Mouse (Mus musculus) heart, adult 2 months (tissue): Measurements from ENCODE around the gene Mrps9. TPM values are rescaled to one million over a fixed set of nuclear protein-coding genes. Genes with fewer than 3 reads are reported as not detected.

Source experiments
- DNase-seq, 2 experiments: peaks; one replicate each; pipeline ENCODE4 v3.0.0; 2021
- H3K27ac ChIP-seq: fragments of 200-600 bp; 2 replicates; pipeline ENCODE4 v1.8.1; 2022
- H3K27me3 ChIP-seq: fragments of 200-500 bp; 2 replicates; pipeline ENCODE4 v1.6.1; 2012; ENCODE audit warnings: mild to moderate bottlenecking, low read length, inconsistent platforms, mixed read lengths; ENCODE audit not compliant: control insufficient read depth, insufficient read depth
- H3K36me3 ChIP-seq: fragments of 200-500 bp; 2 replicates; pipeline ENCODE4 v1.6.1; 2012; ENCODE audit warnings: low read length, inconsistent platforms; ENCODE audit not compliant: control insufficient read depth, insufficient read depth
- H3K4me1 ChIP-seq: fragments of 200-500 bp; 2 replicates; pipeline ENCODE4 v1.6.1; 2011; ENCODE audit warnings: low read length; ENCODE audit not compliant: control insufficient read depth, insufficient read depth
- H3K4me3 ChIP-seq: fragments of 200-600 bp; 2 replicates; pipeline ENCODE4 v1.8.1; 2022
- H3K79me2 ChIP-seq: fragments of 200-500 bp; replicated peaks from 2 replicates; pipeline ENCODE4 v1.6.1; 2012; ENCODE audit warnings: mild to moderate bottlenecking, inconsistent platforms, low read length, moderate library complexity, mixed read lengths; ENCODE audit not compliant: control insufficient read depth, insufficient read depth
- H3K9ac ChIP-seq: fragments of 200-500 bp; 2 replicates; pipeline ENCODE4 v1.6.1; 2012; ENCODE audit warnings: low read depth, mild to moderate bottlenecking, control low read depth, inconsistent platforms, low read length, mixed read lengths
- CTCF ChIP-seq: fragments of 200-600 bp; IDR thresholded peaks from 2 replicates; pipeline ENCODE4 v1.8.1; 2022; ENCODE audit warnings: antibody characterized with exemption, mild to moderate bottlenecking, moderate library complexity
- EP300 ChIP-seq: fragments of 200-500 bp; IDR thresholded peaks from 2 replicates; pipeline ENCODE4 v1.6.1; 2011; ENCODE audit warnings: low read depth, low read length, control low read depth; ENCODE audit not compliant: insufficient read depth
- POLR2A ChIP-seq: fragments of 200-500 bp; IDR thresholded peaks from 2 replicates; pipeline ENCODE4 v1.6.1; 2011; ENCODE audit warnings: mild to moderate bottlenecking, low read depth, low read length, control low read depth; ENCODE audit not compliant: insufficient read depth
- WGBS: fragments of 180-500 bp; shearing (Covaris S2); methylation state at CpG from one replicate; pipeline ENCODE4 v1.1.7; 2018; 5-methylcytosine and 5-hydroxymethylcytosine counted together
- intact Hi-C: fragments of 180-260 bp; cut with DNase I; formaldehyde crosslinking; loops from one replicate; pipeline ENCODE4 v1.15.1; 2025
- polyA plus RNA-seq: library from polyadenylated mRNA; depleted of rRNA; stranded (reverse); fragments of >200 nt; gene quantifications from 2 replicates; pipeline ENCODE4 v1.2.3, GENCODE M21; 2012
- total RNA-seq, 2 experiments: library from RNA; stranded (reverse); gene quantifications; 2 replicates each; pipeline ENCODE4 v1.2.3; 2021

Gene Mrps9
- total and polyA plus RNA-seq, 3 experiments: 52.7 to 108 (median 95.5) TPM

DNA sequence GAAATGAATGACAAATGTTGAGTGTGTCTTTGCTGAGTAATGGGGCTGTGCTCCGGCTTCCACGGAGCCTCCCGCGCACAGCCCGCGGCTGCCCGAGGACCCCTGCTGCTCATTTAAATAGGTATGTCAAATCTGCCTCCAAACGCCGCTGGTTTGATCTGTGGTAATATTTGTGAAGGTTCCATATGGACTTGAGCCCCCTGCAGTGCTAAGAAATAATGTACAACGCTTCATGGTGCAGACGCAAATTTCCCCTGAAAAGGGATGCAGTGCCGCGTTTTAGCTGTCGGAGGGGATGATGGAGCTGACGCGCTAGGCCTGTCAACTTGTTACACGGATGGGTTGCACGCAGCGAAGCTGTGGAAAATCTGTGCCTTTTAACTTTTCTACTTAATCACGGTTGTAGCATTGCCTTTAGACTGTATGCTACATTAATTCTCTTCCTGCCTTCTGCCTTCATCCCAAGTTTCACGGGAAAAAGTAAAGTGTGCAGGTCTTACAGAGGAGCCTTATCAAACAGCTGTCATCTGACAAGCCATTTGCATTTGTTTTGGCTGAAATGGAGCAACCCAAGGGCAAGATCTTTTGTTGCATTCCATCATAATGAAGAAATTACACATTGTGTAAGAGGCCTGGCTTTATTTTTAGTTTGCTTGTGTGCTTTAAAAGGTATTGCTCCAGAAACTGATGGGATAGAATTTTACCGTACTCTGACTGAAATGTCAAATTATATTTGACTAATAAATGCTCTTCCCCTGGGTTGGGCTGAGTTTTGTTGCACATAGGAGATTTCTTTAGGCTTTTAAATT, 37.7 kb downstream of the Mrps9 start:
- Histone ChIP-seq H3K27me3 (no peaks in the 10 kb centered on the region), H3K4me3 (no peak overlapping the region), H3K4me1 (no peaks in the 10 kb centered on the region), H3K27ac (no peak overlapping the region), H3K9ac (no peak overlapping the region), H3K79me2 (no peaks in the 10 kb centered on the region), H3K36me3 (no peaks in the 10 kb centered on the region; the same call in 1 of the 2 replicates)
- DNase-seq: no peak
- WGBS: 78% methylated on average over 22 of the region's 22 CpGs
- TF ChIP-seq EP300 (no peak), CTCF (no peak), POLR2A (no peak)
- intact Hi-C loops: no loop called here

DNA sequence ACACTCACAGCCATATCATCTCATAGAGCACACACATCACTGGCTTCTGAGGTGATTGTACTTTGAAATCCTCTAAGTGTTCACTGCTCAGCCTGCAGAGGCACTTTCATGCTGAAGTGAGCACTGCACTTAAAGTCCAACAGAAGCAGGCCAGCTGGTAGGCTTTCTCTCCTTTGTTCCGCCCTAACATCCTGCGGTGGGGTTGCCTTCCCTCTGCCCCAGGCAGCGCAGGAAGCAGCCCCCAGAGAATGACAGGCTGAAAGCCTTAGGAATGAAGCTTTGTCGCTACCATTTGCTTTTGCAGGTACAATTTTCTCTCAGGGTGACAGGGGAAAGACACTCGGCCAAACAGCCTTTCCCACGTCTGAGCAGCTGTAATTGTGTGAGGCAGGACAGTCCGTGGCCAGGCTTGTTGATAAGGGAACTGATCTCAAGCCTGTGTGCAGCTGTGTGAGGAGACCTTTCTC, 38.4 kb downstream of the Mrps9 start:
- H3K4me3 ChIP-seq: no peak overlapping the region
- H3K9ac ChIP-seq: no peak overlapping the region
- H3K79me2 ChIP-seq: no peaks in the 10 kb centered on the region
- WGBS: 56% methylated on average over 7 of the region's 7 CpGs
- H3K36me3 ChIP-seq: no peaks in the 10 kb centered on the region; the same call in 1 of the 2 replicates
- intact Hi-C loops: no loop called here
- no peak for DNase-seq
- no peaks in the 10 kb centered on the region for H3K4me1 ChIP-seq
- no peak for TF ChIP-seq CTCF
- no peak for TF ChIP-seq POLR2A
- no peak for TF ChIP-seq EP300
- no peak overlapping the region for H3K27ac ChIP-seq
- no peaks in the 10 kb centered on the region for H3K27me3 ChIP-seq

DNA sequence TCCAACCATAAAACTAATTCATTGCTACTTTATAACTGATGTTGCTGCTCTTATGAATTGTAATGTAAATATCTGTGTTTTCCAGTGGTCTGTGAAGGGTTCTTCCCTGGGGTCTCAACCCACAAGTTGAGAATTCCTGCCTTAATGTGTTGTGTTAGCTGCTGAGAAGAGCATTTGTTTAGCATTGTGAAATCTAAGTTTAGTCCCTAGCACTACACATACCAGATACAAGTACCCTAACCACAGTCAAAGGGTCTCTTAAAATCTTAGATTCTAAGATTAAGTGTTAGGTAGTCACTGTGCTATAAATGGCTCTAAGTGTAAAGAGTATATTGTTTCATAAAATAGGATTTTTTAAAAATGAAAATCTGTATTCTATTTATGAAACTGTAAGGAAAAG, 43.7 kb downstream of the Mrps9 start:
- intact Hi-C loops: no loop called here
- Histone ChIP-seq H3K27ac (no peak overlapping the region), H3K4me3 (no peak overlapping the region), H3K36me3 (no peaks in the 10 kb centered on the region), H3K27me3 (no peaks in the 10 kb centered on the region), H3K4me1 (no peaks in the 10 kb centered on the region), H3K9ac (no peak overlapping the region), H3K79me2 (no peaks in the 10 kb centered on the region)
- DNase-seq: no peak
- TF ChIP-seq POLR2A: no peak
- no peak for TF ChIP-seq CTCF
- no peak for TF ChIP-seq EP300

DNA sequence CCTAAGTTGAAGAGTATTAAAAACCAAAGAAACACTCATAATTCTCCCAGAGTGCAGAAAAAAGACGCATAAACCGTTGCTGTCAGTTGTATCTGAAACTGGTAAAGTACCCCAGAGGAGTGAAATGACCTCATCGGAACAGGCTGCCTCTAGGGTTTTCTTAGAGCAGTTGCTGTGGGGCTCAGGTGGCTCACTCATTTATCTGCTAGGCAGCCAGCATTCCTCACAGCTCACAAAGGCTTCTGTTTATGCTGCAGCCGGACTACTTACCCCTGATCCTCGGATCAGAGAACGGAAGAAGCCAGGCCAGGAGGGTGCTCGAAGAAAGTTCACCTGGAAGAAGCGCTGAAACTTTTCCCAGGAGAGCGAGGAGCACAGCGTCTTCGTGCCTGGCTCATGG, 54.1 kb downstream of the Mrps9 start:
- intact Hi-C loops: no loop called here
- no peak for TF ChIP-seq CTCF
- TF ChIP-seq POLR2A: no peak
- TF ChIP-seq EP300: no peak
- Histone ChIP-seq H3K4me3 (no peak overlapping the region), H3K27me3 (no peaks in the 10 kb centered on the region), H3K36me3 (no peaks in the 10 kb centered on the region), H3K27ac (no peak overlapping the region), H3K9ac (no peak overlapping the region), H3K79me2 (no peaks in the 10 kb centered on the region), H3K4me1 (no peaks in the 10 kb centered on the region)
- WGBS: 85% methylated on average over 11 of the region's 11 CpGs
- no peak for DNase-seq

- no peaks in the 10 kb centered on the region for H3K36me3 ChIP-seq
- intact Hi-C loops: no loop called here
- no peak overlapping the region for H3K27ac ChIP-seq
- no peak overlapping the region for H3K9ac ChIP-seq
- no peak overlapping the region for H3K4me3 ChIP-seq
- no peaks in the 10 kb centered on the region for H3K4me1 ChIP-seq
- no peaks in the 10 kb centered on the region for H3K27me3 ChIP-seq
- no peak for DNase-seq
- TF ChIP-seq CTCF: no peak
- no peak for TF ChIP-seq EP300
- no peak for TF ChIP-seq POLR2A
- 88% methylated on average over 7 of the region's 7 CpGs for WGBS
- H3K79me2 ChIP-seq: no peaks in the 10 kb centered on the region
Observed at GRCm38 (mm10) chr1:42906696-42907095, 55.7 kb downstream of the Mrps9 start.

DNA sequence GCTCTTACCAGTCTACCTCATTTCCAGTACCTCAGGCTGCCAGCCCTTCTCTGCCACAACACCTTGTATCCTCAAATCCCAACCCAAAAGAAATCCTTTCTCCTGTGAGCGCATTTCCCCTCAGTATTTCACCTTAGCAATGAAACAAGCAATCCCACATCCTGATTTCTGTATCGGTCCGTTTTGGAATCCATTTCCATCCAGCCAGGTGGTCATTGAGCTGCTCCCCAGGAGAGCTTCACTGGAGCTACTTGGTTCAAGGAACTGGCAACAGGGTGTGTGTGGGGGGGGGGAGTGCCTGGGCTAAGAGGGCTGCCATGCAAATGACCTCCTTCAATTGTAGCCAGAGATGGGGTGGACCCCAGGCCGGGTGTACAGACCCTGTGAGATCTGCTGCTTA, 56.1 kb downstream of the Mrps9 start:
- WGBS: 70% methylated on average over 4 of the region's 4 CpGs
- intact Hi-C loops: no loop called here
- TF ChIP-seq CTCF (no peak), EP300 (no peak), POLR2A (no peak)

More for the DNA sequence above, 56.1 kb downstream of the Mrps9 start:
- Histone ChIP-seq H3K9ac (no peak overlapping the region), H3K27me3 (no peaks in the 10 kb centered on the region), H3K36me3 (no peaks in the 10 kb centered on the region), H3K4me3 (no peak overlapping the region), H3K4me1 (no peaks in the 10 kb centered on the region), H3K79me2 (no peaks in the 10 kb centered on the region), H3K27ac (no peak overlapping the region)
- DNase-seq: no peak
